Mouse (Mus musculus) T-helper 17 cell (primary cell): ENCODE data around the gene Cad.

Experiments
- in situ Hi-C, 2 experiments: fragments of 300-600 bp; cut with MboI, MseI; formaldehyde crosslinking; loops; 1 replicate in 1 of 2; 2 replicates in 1 of 2; pipeline ENCODE4 v1.15.1; 2025; ENCODE audit warnings: high pct_unique_total_duplicates in 2 of 2

The Cad gene

DNA sequence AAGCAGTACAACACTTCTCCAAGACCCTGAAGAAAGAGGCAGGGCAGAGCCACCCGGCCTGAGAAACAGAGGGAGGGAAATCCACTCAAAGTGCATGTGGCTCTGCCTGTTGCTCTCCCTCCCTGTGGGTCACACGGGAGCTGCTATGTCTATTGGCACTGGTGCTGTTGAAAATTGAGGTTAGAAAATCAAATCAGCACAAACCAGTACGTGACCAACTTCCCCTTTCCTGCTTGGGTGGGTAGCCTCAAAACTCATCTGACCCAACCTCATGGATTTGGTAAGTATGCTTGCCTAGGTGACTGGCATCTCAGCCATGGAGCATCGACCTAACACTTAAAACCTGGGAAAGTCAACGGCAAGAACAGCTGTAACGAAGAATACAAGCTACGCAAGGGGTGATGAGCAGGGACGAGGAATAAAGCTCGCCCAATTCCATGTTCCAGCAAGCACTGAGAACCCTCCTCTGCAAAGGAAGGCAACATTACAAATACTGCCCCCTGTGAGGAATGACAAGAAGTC, 51.3 kb downstream of the Cad start, which contains the start of gene Dnajc5g:
Gene Dnajc5g, plus strand, starts transcription at position 472 of the 522 bp plus-strand sequence.
- in situ Hi-C loops = no loop called here

DNA sequence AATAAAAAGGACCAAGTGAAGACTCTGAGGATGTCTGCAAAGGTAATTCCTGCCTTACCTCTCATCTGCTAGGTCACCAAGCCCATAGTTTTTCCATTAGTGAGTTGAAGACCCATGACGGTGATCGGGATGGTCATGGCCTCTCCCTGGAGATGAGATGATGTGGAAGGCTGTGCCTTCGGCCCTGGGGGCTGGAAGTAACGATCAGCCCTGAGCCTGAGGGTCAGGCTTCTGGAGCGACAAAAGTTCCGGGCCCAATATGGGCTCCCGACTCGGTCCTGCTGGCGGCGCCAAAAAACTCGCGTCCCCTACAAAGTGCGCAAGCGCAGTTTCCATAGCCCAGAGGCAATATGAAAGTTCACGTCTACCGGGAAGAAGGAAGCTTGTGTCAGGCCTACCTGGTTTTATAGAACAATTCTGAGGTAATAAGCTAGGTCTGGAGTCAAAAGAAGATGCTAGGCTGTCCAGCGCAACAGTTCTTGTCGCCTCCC, 53.5 kb downstream of the Cad start, which contains the start of gene Slc30a3:
Gene Slc30a3, minus strand, starts transcription at position 238 of the 491 bp plus-strand sequence.
- in situ Hi-C loops = no loop called here

DNA sequence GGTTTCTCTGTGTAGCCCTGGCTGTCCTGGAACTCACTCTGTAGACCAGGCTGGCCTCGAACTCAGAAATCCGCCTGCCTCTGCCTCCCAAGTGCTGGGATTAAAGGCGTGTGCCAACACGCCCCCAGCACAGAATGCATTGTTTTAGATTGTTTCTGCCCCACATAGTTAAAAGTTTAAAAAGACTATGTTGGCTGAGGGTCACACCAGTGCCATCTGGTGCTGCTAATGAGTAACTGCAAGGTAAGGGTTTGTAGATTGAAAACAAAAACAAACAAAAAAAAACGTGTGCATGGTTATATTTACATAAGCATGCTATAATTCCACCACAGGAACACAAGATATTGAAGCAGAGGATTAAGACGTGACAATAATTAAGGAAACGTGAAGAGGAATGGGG, 56.2 kb downstream of the Cad start:
- in situ Hi-C loops = loop anchor here in 1 of 2 experiments (10.0 kb wide), 1 partner anchor 676 kb away; no protein-coding TSS in a partner anchor

DNA sequence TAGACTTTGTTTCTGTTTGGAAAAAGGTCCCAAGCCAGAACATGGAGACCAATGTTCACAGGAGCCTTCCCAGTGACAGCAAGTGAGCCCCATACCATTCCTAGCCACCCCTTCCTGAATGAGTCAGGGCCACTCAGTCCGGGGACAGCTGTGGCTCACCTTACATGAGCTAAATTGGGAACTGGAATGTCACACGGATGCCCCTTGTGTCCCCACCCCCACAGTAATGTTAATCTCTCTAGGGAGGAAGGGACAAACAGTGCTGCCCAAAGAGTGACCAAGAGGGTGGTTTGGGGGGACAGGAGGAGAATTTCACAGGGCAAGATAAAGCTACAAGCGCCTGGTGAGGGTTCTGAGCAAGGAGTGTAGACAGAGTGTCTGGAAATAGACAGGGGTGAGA, 61.8 kb downstream of the Cad start, which contains the start of gene Trim54:
Gene Trim54, plus strand, starts transcription at position 359 of the 400 bp plus-strand sequence.
- in situ Hi-C loops = loop anchor here in 1 of 2 experiments (10.0 kb wide), 1 partner anchor 682 kb away; no protein-coding TSS in a partner anchor

DNA sequence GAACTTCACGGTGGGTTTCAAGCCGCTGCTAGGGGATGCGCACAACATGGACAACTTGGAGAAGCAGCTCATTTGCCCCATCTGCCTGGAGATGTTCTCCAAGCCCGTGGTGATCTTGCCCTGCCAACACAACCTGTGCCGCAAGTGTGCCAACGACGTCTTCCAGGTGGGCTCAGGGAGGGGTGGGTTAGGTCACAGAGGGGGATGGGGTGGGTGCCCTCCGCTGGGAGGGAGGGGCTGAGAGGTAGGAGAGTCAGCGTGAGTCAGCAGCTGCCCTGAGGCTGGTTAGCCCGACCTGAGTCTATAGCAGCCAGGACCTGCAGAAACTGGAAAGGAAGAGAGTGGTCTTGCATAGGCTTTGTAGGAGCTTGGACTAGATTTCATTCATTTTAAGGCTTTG, 62.3 kb downstream of the Cad start:
- in situ Hi-C loops = loop anchor here in 1 of 2 experiments (10.0 kb wide), 1 partner anchor 682 kb away; no protein-coding TSS in a partner anchor

DNA sequence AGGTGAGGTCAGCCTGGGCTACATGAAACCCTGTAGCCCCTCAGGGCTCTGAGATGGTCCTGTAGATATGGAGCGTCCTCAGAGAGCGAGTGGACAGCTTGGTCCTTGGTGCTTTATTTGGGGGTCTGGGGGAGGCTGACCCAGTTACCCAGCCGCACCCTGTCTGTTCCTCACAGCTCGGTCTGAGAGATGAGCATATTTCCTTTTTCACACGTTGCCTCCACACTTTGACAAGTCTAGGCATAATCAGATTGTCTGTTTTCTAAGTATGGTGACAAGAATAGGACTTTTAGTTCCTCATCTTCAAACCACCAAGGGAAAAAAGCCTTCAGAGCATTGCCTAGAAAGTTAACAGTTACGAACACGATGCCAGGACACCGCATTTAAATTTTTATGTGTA, 66.5 kb downstream of the Cad start:
- in situ Hi-C loops = no loop called here

DNA sequence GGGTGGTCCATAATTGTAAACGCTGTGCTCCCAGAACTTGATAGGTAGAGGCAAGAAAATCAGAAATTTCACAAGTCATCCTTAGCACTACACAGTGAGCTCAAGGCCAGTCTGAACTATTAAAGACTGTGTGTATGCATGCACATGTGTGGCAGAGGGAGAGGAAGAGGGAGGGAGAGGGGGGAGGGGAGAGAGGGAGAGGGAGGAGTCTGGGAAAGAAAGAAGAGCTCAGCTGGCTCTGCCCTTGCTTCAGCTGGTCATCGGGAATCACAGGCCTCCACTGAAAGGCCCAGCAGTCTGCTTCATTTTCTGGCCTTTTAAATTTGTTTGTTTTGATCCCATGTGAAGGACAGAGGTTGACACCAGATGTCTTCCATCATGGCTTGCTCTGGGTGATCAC, 68.9 kb downstream of the Cad start:
- in situ Hi-C loops = no loop called here

DNA sequence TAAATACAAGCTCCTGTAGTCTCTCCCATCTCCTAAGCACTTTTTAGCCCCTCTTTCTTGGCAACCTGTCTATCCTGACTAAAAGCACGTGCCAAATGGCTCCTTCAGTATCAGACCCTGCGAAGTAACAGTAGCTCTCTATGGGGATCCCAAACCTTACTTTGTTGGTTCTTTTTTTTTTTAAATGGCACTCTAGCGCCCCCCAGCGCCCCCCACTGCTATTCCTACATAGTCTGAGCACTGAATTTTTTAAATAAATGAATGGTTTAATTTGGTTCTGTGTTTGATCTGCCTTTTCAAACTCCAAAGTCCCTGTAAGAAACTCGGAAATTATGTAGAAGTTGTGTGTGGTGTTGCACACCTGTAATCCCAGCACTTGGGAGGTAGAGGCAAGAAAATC, 71.5 kb downstream of the Cad start:
- in situ Hi-C loops = no loop called here
